Mouse (Mus musculus): ENCODE measurements at regions not wholly inside any gene's neighbourhood (a gene's known extent, or its start where the extent isn't known, plus 50 kb on each side); places are given as distances from the start of the nearest gene placed in this dataset.

- DNase-seq (ENCODE audit: low read depth, low spot score): no peak
- Histone ChIP-seq H3K79me2 (ENCODE audit: control insufficient read depth, insufficient read depth, low read length, poor library complexity) (no peaks in the 10 kb centered on the region), H3K9ac (ENCODE audit: control insufficient read depth, low read depth, low read length, poor library complexity, severe bottlenecking) (no peak overlapping the region), H3K9me3 (replicated peaks; ENCODE audit: insufficient read depth, low read length) (no peaks in the 10 kb centered on the region), H3K27me3 (ENCODE audit: control insufficient read depth in 1 of 2, insufficient read depth in 2 of 2, low read length in 2 of 2) (no peaks in the 10 kb centered on the region), H3K27ac (ENCODE audit: control insufficient read depth, low read depth, low read length) (no peak overlapping the region), H3K4me1 (ENCODE audit: control insufficient read depth in 1 of 2, insufficient read depth in 2 of 2, low read length in 2 of 2) (no peaks in the 10 kb centered on the region), H3K4me3 (ENCODE audit: control insufficient read depth in 1 of 2, insufficient read depth in 1 of 2, low read depth in 2 of 2, low read length in 2 of 2) (no peak overlapping the region), H3K36me3 (ENCODE audit: control insufficient read depth in 1 of 2, insufficient read depth in 2 of 2, low read length in 2 of 2) (no peaks in the 10 kb centered on the region)
- TF ChIP-seq TCF12 (IDR thresholded peaks at IDR 0.05; ENCODE audit: low read depth, low read length) (no peak), CHD1 (IDR thresholded peaks at IDR 0.05; ENCODE audit: low read depth, low read length) (no peak), TBP (IDR thresholded peaks at IDR 0.05; ENCODE audit: low read depth, low read length) (no peak), RCOR1 (IDR thresholded peaks at IDR 0.05; ENCODE audit: low read depth, low read length) (no peak), NRF1 (IDR thresholded peaks at IDR 0.05; ENCODE audit: insufficient read depth, low read depth, low read length, poor library complexity, severe bottlenecking) (no peak), E2F4 (IDR thresholded peaks at IDR 0.05; ENCODE audit: borderline replicate concordance, low read depth, low read length) (no peak), CHD2 (IDR thresholded peaks at IDR 0.05; ENCODE audit: low read length) (no peak)
These were observed 182.4 kb downstream of the Cryba4 start for GRCm38 (mm10) chr5:112069917-112070316.

- H3K4me1 ChIP-seq (ENCODE audit: control insufficient read depth in 1 of 2, insufficient read depth in 2 of 2, low read length in 2 of 2): no peaks in the 10 kb centered on the region
- TF ChIP-seq TCF12 (IDR thresholded peaks at IDR 0.05; ENCODE audit: low read depth, low read length): no peak
- TF ChIP-seq CHD2 (IDR thresholded peaks at IDR 0.05; ENCODE audit: low read length): no peak
These were observed 179.9 kb downstream of the Cryba4 start for GRCm38 (mm10) chr5:112072456-112072855.

DNA sequence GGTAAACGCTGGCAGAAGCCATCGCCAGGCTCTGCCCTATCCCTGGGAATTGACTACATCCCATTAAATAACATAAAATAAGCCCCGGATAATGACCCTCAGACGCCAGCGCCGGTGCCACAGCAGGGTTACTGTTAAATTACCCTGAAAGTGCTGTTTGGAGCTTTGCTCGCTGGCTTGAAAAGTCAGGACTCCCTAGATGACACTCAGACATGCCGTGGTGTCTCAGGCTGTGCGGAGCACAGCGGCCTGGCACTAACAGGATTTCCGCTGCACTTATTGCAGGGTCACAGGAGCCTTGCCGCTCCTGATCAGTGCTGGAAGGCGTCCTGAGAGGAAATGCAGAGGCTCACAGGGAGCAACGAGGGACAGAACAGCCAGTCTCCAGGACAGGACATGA is 175.2 kb downstream of the Cryba4 start:
- Histone ChIP-seq H3K36me3 (ENCODE audit: control insufficient read depth in 1 of 2, insufficient read depth in 2 of 2, low read length in 2 of 2) (no peaks in the 10 kb centered on the region), H3K27ac (ENCODE audit: control insufficient read depth, low read depth, low read length) (no peak overlapping the region), H3K4me1 (ENCODE audit: control insufficient read depth in 1 of 2, insufficient read depth in 2 of 2, low read length in 2 of 2) (no peaks in the 10 kb centered on the region), H3K27me3 (ENCODE audit: control insufficient read depth in 1 of 2, insufficient read depth in 2 of 2, low read length in 2 of 2) (no peaks in the 10 kb centered on the region), H3K4me3 (ENCODE audit: control insufficient read depth in 1 of 2, insufficient read depth in 1 of 2, low read depth in 2 of 2, low read length in 2 of 2) (no peak overlapping the region), H3K9ac (ENCODE audit: control insufficient read depth, low read depth, low read length, poor library complexity, severe bottlenecking) (no peak overlapping the region), H3K9me3 (replicated peaks; ENCODE audit: insufficient read depth, low read length) (no peaks in the 10 kb centered on the region), H3K79me2 (ENCODE audit: control insufficient read depth, insufficient read depth, low read length, poor library complexity) (no peaks in the 10 kb centered on the region)
- no peak for DNase-seq (ENCODE audit: low read depth, low spot score)
- no peak for TF ChIP-seq USF2 (IDR thresholded peaks at IDR 0.05; ENCODE audit: borderline replicate concordance in 1 of 2, insufficient read depth in 1 of 2, low read depth in 1 of 2, low read length in 2 of 2)
- TF ChIP-seq TCF12 (IDR thresholded peaks at IDR 0.05; ENCODE audit: low read depth, low read length): no peak

More at GRCm38 (mm10) chr5:112072456-112072855, 179.9 kb downstream of the Cryba4 start:
- Histone ChIP-seq H3K9ac (ENCODE audit: control insufficient read depth, low read depth, low read length, poor library complexity, severe bottlenecking) (no peak overlapping the region), H3K9me3 (replicated peaks; ENCODE audit: insufficient read depth, low read length) (no peaks in the 10 kb centered on the region), H3K27ac (ENCODE audit: control insufficient read depth, low read depth, low read length) (no peak overlapping the region), H3K4me3 (ENCODE audit: control insufficient read depth in 1 of 2, insufficient read depth in 1 of 2, low read depth in 2 of 2, low read length in 2 of 2) (no peak overlapping the region), H3K27me3 (ENCODE audit: control insufficient read depth in 1 of 2, insufficient read depth in 2 of 2, low read length in 2 of 2) (no peaks in the 10 kb centered on the region), H3K36me3 (ENCODE audit: control insufficient read depth in 1 of 2, insufficient read depth in 2 of 2, low read length in 2 of 2) (no peaks in the 10 kb centered on the region), H3K79me2 (ENCODE audit: control insufficient read depth, insufficient read depth, low read length, poor library complexity) (no peaks in the 10 kb centered on the region)
- no peak for DNase-seq (ENCODE audit: low read depth, low spot score)
